Mouse (Mus musculus): ENCODE data around the gene Gcn1l1. TPM values are rescaled to one million over a fixed set of nuclear protein-coding genes. Genes with fewer than 3 reads are reported as not detected.
A peak's percentile ranks its signal among the peaks of the same experiment; 100 is the strongest.

Gene Gcn1l1
- polyA plus RNA-seq, 1 experiment from 2014 or later: 43.1 TPM

GRCm38 (mm10) chr5:115579363-115579762 lies 14.3 kb downstream of the Gcn1l1 start:
- H3K4me2 ChIP-seq: no peak overlapping the region
- WGBS: 86% methylated on average over 5 of the region's 5 CpGs
- no peak overlapping the region for H3K27ac ChIP-seq (ENCODE audit: poor library complexity, severe bottlenecking)
- peaks cover 4% of the 10 kb centered on the region; the same call in 1 of the 2 replicates for H3K4me1 ChIP-seq (replicated peaks)
- no peak overlapping the region for H3K9ac ChIP-seq
- no peak overlapping the region for H3K4me3 ChIP-seq
- H3K36me3 ChIP-seq: peaks cover 98% of the 10 kb centered on the region
- H3K27me3 ChIP-seq (replicated peaks): no peaks in the 10 kb centered on the region
- ATAC-seq (ENCODE audit: insufficient number of reproducible peaks, low FRiP score): no peak
- peaks cover 14% of the 10 kb centered on the region for H3K9me3 ChIP-seq (replicated peaks)

- H3K4me2 ChIP-seq: no peak overlapping the region
- no peak for ATAC-seq (ENCODE audit: insufficient number of reproducible peaks, low FRiP score)
- H3K4me3 ChIP-seq: no peak overlapping the region
- H3K9me3 ChIP-seq (replicated peaks): peaks cover 14% of the 10 kb centered on the region
- no peaks in the 10 kb centered on the region for H3K27me3 ChIP-seq (replicated peaks)
- peaks cover 98% of the 10 kb centered on the region for H3K36me3 ChIP-seq
- H3K27ac ChIP-seq (ENCODE audit: poor library complexity, severe bottlenecking): no peak overlapping the region
- 84% methylated on average over 14 of the region's 14 CpGs for WGBS
- H3K9ac ChIP-seq: no peak overlapping the region
- no peaks in the 10 kb centered on the region for H3K4me1 ChIP-seq (replicated peaks)
Measured at GRCm38 (mm10) chr5:115580229-115581001, 15.4 kb downstream of the Gcn1l1 start.

- Histone ChIP-seq H3K27ac (ENCODE audit: poor library complexity, severe bottlenecking) (no peak overlapping the region), H3K9me3 (replicated peaks) (peaks cover 14% of the 10 kb centered on the region), H3K4me3 (no peak overlapping the region), H3K4me2 (no peak overlapping the region), H3K27me3 (replicated peaks) (no peaks in the 10 kb centered on the region), H3K4me1 (replicated peaks) (no peaks in the 10 kb centered on the region), H3K9ac (no peak overlapping the region), H3K36me3 (peaks cover 98% of the 10 kb centered on the region)
- ATAC-seq (ENCODE audit: insufficient number of reproducible peaks, low FRiP score): no peak
- WGBS: 84% methylated on average over 9 of the region's 9 CpGs
Measured at GRCm38 (mm10) chr5:115581662-115582061, 16.6 kb downstream of the Gcn1l1 start.

DNA sequence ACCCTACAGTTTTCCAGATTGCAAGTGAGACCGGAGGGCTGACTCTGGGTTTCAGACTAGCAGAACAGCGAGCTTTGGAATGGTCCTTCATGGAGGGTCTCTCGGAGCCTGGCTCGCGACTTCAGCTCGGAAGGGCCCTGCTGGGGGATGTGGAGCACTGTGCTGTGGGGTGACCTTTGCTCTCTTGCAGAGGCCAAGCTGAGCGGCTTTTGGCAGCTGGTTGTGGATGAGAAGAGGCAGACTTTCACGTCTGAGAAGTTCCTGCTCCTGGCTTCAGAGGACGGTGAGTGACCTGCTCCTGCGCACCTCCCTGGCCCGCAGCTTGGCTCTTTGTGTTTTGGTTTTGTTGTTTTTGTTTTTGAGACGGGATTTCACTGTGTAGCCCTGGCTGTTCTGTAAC lies 20.6 kb downstream of the Gcn1l1 start:
- H3K4me3 ChIP-seq: no peak overlapping the region
- H3K4me2 ChIP-seq: no peak overlapping the region
- WGBS: 91% methylated on average over 12 of the region's 12 CpGs
- no peaks in the 10 kb centered on the region for H3K4me1 ChIP-seq (replicated peaks)
- peaks cover 14% of the 10 kb centered on the region for H3K9me3 ChIP-seq (replicated peaks)
- no peaks in the 10 kb centered on the region for H3K27me3 ChIP-seq (replicated peaks)
- peaks cover 97% of the 10 kb centered on the region for H3K36me3 ChIP-seq
- no peak for ATAC-seq (ENCODE audit: insufficient number of reproducible peaks, low FRiP score)
- H3K27ac ChIP-seq (ENCODE audit: poor library complexity, severe bottlenecking): no peak overlapping the region
- no peak overlapping the region for H3K9ac ChIP-seq

DNA sequence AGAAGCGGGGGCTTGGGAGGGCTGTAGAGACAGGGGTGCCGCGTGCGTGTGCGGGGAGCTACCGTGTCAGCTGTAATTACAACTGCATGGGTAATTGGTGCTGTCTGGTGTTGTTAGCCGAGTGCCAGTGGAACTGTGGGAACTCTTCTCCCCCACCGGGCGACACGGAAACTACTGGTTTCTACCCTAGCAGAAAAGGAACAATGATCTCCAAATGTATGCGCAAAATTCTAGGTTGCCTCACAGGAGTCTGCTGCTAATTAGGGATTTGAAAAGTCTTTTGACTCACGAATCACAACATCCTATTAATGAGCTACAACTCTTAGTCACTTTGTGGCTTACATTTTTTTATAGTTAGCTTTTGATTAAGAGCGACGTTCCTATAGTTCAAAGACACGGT lies 21.1 kb downstream of the Gcn1l1 start:
- Histone ChIP-seq H3K4me3 (no peak overlapping the region), H3K9ac (no peak overlapping the region), H3K4me1 (replicated peaks) (no peaks in the 10 kb centered on the region), H3K27ac (ENCODE audit: poor library complexity, severe bottlenecking) (no peak overlapping the region), H3K4me2 (no peak overlapping the region), H3K36me3 (peaks cover 97% of the 10 kb centered on the region), H3K27me3 (replicated peaks) (no peaks in the 10 kb centered on the region), H3K9me3 (replicated peaks) (peaks cover 14% of the 10 kb centered on the region)
- ATAC-seq (ENCODE audit: insufficient number of reproducible peaks, low FRiP score): no peak
- 90% methylated on average over 15 of the region's 15 CpGs for WGBS

DNA sequence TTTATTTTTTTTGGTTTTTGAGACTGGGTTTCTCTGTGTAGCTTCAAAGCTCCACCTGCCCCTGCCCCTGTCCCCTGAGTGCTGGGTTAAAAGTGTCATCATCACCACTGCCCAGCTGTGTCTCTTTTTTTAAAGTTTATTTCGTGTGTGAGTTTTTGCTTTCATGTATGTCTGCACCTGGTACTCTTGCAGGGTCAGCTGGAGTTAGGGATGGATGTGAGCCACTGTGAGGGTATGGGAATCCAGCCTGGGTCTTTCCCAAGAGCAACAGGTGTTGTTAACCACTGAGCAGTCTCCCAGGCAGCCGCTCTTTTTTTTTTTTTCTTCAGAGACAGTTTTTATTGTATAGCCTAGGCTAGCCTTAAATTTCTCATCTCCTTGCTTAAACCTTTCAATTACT lies 21.7 kb downstream of the Gcn1l1 start:
- Histone ChIP-seq H3K9ac (no peak overlapping the region), H3K27me3 (replicated peaks) (no peaks in the 10 kb centered on the region), H3K4me2 (no peak overlapping the region), H3K27ac (ENCODE audit: poor library complexity, severe bottlenecking) (no peak overlapping the region), H3K4me1 (replicated peaks) (no peaks in the 10 kb centered on the region), H3K9me3 (replicated peaks) (peaks cover 13% of the 10 kb centered on the region), H3K36me3 (peaks cover 97% of the 10 kb centered on the region), H3K4me3 (no peak overlapping the region)
- no peak for ATAC-seq (ENCODE audit: insufficient number of reproducible peaks, low FRiP score)
- WGBS: 88% methylated on average over 2 of the region's 2 CpGs

DNA sequence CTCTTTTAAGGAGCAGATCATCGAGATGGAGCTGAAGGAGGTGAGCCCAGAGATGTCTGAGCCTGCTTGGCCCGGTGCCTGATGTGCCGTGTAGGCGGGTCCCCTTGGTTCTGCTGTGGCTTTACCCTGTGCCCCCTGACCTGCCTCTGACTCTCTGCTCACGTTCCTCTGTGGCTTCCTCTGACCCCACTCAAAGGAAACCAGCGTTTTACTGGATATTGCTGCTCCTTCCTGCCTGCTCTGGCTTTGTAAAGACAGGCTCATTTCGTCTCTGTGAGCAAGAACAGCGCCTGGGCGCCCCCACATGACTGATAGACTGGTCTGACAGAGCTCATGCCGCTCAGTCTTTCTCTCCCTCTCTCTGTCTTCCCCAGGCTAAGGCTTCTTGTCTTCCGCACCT lies 26.0 kb downstream of the Gcn1l1 start:
- peaks cover 96% of the 10 kb centered on the region for H3K36me3 ChIP-seq
- no peaks in the 10 kb centered on the region for H3K27me3 ChIP-seq (replicated peaks)
- ATAC-seq (ENCODE audit: insufficient number of reproducible peaks, low FRiP score): no peak
- H3K4me2 ChIP-seq: no peak overlapping the region
- peaks cover 13% of the 10 kb centered on the region; the same call in 1 of the 2 replicates for H3K4me1 ChIP-seq (replicated peaks)
- H3K27ac ChIP-seq (ENCODE audit: poor library complexity, severe bottlenecking): no peak overlapping the region
- 79% methylated on average over 11 of the region's 11 CpGs for WGBS
- H3K9me3 ChIP-seq (replicated peaks): no peaks in the 10 kb centered on the region
- no peak overlapping the region for H3K4me3 ChIP-seq
- no peak overlapping the region for H3K9ac ChIP-seq

GRCm38 (mm10) chr5:115591506-115591905 lies 26.5 kb downstream of the Gcn1l1 start:
- WGBS: 94% methylated on average over 2 of the region's 2 CpGs
- Histone ChIP-seq H3K27ac (ENCODE audit: poor library complexity, severe bottlenecking) (no peak overlapping the region), H3K4me1 (replicated peaks) (peaks cover 13% of the 10 kb centered on the region; the same call in 1 of the 2 replicates), H3K27me3 (replicated peaks) (no peaks in the 10 kb centered on the region), H3K4me2 (no peak overlapping the region), H3K9ac (no peak overlapping the region), H3K4me3 (no peak overlapping the region), H3K9me3 (replicated peaks) (no peaks in the 10 kb centered on the region), H3K36me3 (peaks cover 96% of the 10 kb centered on the region)
- no peak for ATAC-seq (ENCODE audit: insufficient number of reproducible peaks, low FRiP score)

DNA sequence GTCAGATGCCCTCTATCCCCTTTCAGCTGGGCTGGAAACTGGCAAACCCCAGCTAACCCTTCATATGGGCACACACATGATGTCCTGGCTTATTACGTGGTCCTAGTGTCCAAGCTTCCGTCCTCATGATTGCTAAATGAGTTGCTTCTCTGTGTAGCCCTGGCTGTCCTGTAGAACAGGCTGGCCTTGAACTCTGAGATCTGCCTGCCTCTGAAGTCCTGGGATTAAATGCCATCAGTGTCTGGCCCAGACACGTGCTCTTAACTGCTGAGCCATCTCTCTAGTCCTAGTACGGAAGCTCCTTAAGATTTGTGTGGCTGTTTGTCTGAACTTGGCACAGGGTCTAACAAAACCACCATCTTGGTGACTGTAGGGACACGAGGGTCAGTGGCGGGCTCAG lies 38.5 kb downstream of the Gcn1l1 start:
- Histone ChIP-seq H3K27me3 (replicated peaks) (no peaks in the 10 kb centered on the region), H3K4me3 (no peak overlapping the region), H3K36me3 (peaks cover 93% of the 10 kb centered on the region), H3K9ac (no peak overlapping the region), H3K4me1 (replicated peaks) (no peaks in the 10 kb centered on the region), H3K27ac (ENCODE audit: poor library complexity, severe bottlenecking) (no peak overlapping the region), H3K9me3 (replicated peaks) (no peaks in the 10 kb centered on the region), H3K4me2 (no peak overlapping the region)
- ATAC-seq (ENCODE audit: insufficient number of reproducible peaks, low FRiP score): no peak
- 94% methylated on average over 6 of the region's 6 CpGs for WGBS

GRCm38 (mm10) chr5:115611566-115611965 lies 46.5 kb downstream of the Gcn1l1 start:
- Histone ChIP-seq H3K4me1 (replicated peaks) (no peaks in the 10 kb centered on the region), H3K27ac (ENCODE audit: poor library complexity, severe bottlenecking) (no peak overlapping the region), H3K4me2 (no peak overlapping the region), H3K9me3 (replicated peaks) (no peaks in the 10 kb centered on the region), H3K36me3 (peaks cover 96% of the 10 kb centered on the region), H3K9ac (no peak overlapping the region), H3K27me3 (replicated peaks) (no peaks in the 10 kb centered on the region), H3K4me3 (no peak overlapping the region)
- 82% methylated on average over 11 of the region's 11 CpGs for WGBS
- peak; percentile 73 for ATAC-seq (ENCODE audit: insufficient number of reproducible peaks, low FRiP score)

DNA sequence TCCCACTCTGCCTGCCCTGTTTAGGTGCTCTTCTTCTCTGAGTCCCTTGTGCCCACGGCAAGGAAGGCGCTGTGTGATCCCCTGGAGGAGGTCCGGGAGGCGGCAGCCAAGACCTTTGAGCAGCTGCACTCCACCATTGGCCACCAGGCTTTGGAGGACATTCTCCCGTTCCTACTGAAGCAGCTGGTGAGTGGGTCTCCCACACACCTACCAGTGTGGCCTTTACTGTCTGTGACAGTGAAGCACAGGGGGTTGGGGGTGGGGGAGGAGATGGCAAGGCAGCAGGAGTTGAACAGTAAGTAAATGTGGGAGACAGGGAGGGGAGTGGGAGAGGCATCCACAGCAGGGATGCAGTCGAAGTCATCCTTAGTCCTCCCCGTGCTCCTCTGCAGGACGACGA lies 48.3 kb downstream of the Gcn1l1 start:
- WGBS: 87% methylated on average over 9 of the region's 9 CpGs
- Histone ChIP-seq H3K4me3 (no peak overlapping the region), H3K4me2 (no peak overlapping the region), H3K4me1 (replicated peaks) (no peaks in the 10 kb centered on the region), H3K27ac (ENCODE audit: poor library complexity, severe bottlenecking) (no peak overlapping the region), H3K9ac (no peak overlapping the region), H3K27me3 (replicated peaks) (no peaks in the 10 kb centered on the region), H3K9me3 (replicated peaks) (no peaks in the 10 kb centered on the region), H3K36me3 (peaks cover 99% of the 10 kb centered on the region)
- no peak for ATAC-seq (ENCODE audit: insufficient number of reproducible peaks, low FRiP score)

DNA sequence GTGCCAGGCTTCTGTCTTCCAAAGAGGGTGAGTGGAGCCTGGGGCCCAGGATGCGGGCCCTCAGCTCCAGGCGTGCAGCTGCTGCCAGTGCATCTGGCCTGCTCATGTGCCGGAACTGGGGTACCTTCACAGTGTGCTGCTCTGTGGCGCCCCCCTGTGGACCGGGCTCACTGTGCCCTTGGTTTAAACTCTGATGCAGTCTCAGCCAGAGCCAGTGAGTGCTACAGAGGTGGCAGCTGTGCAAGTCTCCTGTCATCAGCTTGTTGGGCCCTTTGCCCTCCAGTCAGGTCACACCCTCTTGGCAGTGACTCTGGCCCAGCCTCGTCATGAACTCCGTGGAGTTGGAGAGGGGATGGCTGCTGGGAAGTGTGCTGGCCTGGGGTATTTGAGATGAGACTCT lies 49.9 kb downstream of the Gcn1l1 start:
- no peaks in the 10 kb centered on the region for H3K9me3 ChIP-seq (replicated peaks)
- no peak overlapping the region for H3K9ac ChIP-seq
- no peak for ATAC-seq (ENCODE audit: insufficient number of reproducible peaks, low FRiP score)
- no peaks in the 10 kb centered on the region for H3K27me3 ChIP-seq (replicated peaks)
- H3K4me2 ChIP-seq: no peak overlapping the region
- H3K4me3 ChIP-seq: no peak overlapping the region
- peaks cover 100% of the 10 kb centered on the region for H3K36me3 ChIP-seq
- 65% methylated on average over 7 of the region's 7 CpGs for WGBS
- no peaks in the 10 kb centered on the region for H3K4me1 ChIP-seq (replicated peaks)
- no peak overlapping the region for H3K27ac ChIP-seq (ENCODE audit: poor library complexity, severe bottlenecking)
